Mouse (Mus musculus): ENCODE measurements around the gene Vasp. TPM values are rescaled to one million over a fixed set of nuclear protein-coding genes. Genes with fewer than 3 reads are reported as not detected.
A peak's percentile ranks its signal among the peaks of the same experiment; 100 is the strongest.

Vasp gene
- polyA plus RNA-seq, 1 experiment = 335 TPM

DNA sequence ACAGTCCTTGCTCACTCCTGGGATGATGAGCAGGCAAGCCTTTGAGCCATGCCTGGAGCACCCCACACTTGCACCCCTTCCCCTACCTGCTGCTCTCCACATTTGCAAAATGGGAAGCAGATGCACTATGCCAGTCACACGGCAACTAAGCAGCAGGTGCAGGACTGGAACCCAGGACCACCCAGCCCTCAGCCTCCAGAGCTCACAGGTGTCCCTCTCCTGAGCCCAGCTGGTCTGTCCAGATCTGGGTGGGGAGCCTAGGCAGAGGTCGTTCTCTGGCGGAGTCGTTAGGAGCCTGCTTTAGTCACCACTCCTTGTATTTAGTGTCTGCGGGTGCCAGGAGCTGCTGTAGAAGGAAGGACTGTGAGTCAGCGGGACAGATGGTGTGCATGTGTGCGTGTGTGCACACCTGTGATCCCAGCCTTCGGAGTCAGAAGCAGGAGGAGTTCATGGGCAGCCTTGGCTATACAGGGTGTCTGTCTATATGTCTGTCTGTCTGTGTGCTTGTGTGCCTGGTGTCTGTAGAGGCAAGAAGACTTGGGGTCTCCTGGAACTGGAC, 30.6 kb downstream of the Vasp start:
- peaks cover 6% of the 10 kb centered on the region for H3K36me3 ChIP-seq (ENCODE audit: control insufficient read depth, insufficient read depth, low read length)
- no peaks in the 10 kb centered on the region for H3K27me3 ChIP-seq (ENCODE audit: control insufficient read depth, insufficient read depth, low read length)
- H3K27ac ChIP-seq (ENCODE audit: insufficient read depth, low read length) = no peak overlapping the region
- no peak for TF ChIP-seq CTCF (IDR thresholded peaks at IDR 0.05; ENCODE audit: extremely low read depth, insufficient read depth, insufficient read length, insufficient replicate concordance)
- no peak for TF ChIP-seq POLR2A (IDR thresholded peaks at IDR 0.05; ENCODE audit: low read depth, low read length)
- no peaks in the 10 kb centered on the region for H3K4me1 ChIP-seq (ENCODE audit: control insufficient read depth, insufficient read depth, insufficient read length)
- no peak overlapping the region for H3K4me3 ChIP-seq (ENCODE audit: extremely low read depth, insufficient read depth, insufficient read length)
- DNase-seq (ENCODE audit: low read depth in 1 of 2, low spot score in 2 of 2) = no peak
- WGBS = 94% methylated on average over 8 of the region's 8 CpGs

DNA sequence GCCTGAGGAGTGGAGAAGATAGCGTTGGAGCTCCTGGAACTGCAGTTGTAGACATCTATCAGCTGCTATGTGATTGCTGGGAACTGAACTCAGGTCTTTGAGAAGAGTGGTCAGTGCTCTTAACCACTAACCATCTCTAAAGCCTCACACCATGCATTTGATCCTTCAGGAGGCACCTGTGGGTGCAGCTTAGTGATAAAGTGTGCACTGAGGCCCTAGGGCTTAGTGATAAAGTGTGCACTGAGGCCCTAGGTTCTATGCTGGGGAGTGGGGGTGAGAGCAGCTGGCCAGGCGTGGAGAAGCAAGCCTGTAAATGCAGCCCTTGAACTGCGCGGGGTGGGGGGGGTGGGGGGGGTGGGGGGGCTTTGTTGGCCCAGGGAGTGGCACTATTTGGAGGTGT, 31.6 kb downstream of the Vasp start:
- Histone ChIP-seq H3K4me3 (ENCODE audit: extremely low read depth, insufficient read depth, insufficient read length) (no peak overlapping the region), H3K36me3 (ENCODE audit: control insufficient read depth, insufficient read depth, low read length) (peaks cover 3% of the 10 kb centered on the region; the same call in 1 of the 2 replicates), H3K27ac (ENCODE audit: insufficient read depth, low read length) (no peak overlapping the region), H3K27me3 (ENCODE audit: control insufficient read depth, insufficient read depth, low read length) (no peaks in the 10 kb centered on the region), H3K4me1 (ENCODE audit: control insufficient read depth, insufficient read depth, insufficient read length) (no peaks in the 10 kb centered on the region)
- DNase-seq (ENCODE audit: low read depth in 1 of 2, low spot score in 2 of 2) = no peak
- WGBS = 58% methylated on average over 4 of the region's 4 CpGs
- TF ChIP-seq POLR2A (IDR thresholded peaks at IDR 0.05; ENCODE audit: low read depth, low read length) (no peak), CTCF (IDR thresholded peaks at IDR 0.05; ENCODE audit: extremely low read depth, insufficient read depth, insufficient read length, insufficient replicate concordance) (no peak)

GRCm38 (mm10) chr7:19239423-19239822, 32.2 kb downstream of the Vasp start:
- Histone ChIP-seq H3K27me3 (ENCODE audit: control insufficient read depth, insufficient read depth, low read length) (no peaks in the 10 kb centered on the region), H3K4me3 (ENCODE audit: extremely low read depth, insufficient read depth, insufficient read length) (no peak overlapping the region), H3K27ac (ENCODE audit: insufficient read depth, low read length) (no peak overlapping the region), H3K36me3 (ENCODE audit: control insufficient read depth, insufficient read depth, low read length) (no peaks in the 10 kb centered on the region), H3K4me1 (ENCODE audit: control insufficient read depth, insufficient read depth, insufficient read length) (no peaks in the 10 kb centered on the region)
- 7% methylated on average over 1 of the region's 1 CpGs for WGBS
- DNase-seq (ENCODE audit: low read depth in 1 of 2, low spot score in 2 of 2) = peak; percentile 71 to 86
- TF ChIP-seq POLR2A (IDR thresholded peaks at IDR 0.05; ENCODE audit: low read depth, low read length) = no peak
- TF ChIP-seq CTCF (IDR thresholded peaks at IDR 0.05; ENCODE audit: extremely low read depth, insufficient read depth, insufficient read length, insufficient replicate concordance) = peak; percentile 95

- Histone ChIP-seq H3K27ac (ENCODE audit: insufficient read depth, low read length) (no peak overlapping the region), H3K4me3 (ENCODE audit: extremely low read depth, insufficient read depth, insufficient read length) (no peak overlapping the region)
- TF ChIP-seq CTCF (IDR thresholded peaks at IDR 0.05; ENCODE audit: extremely low read depth, insufficient read depth, insufficient read length, insufficient replicate concordance) = no peak
- TF ChIP-seq POLR2A (IDR thresholded peaks at IDR 0.05; ENCODE audit: low read depth, low read length) = no peak
Measured at GRCm38 (mm10) chr7:19238344-19238743, 33.3 kb downstream of the Vasp start.

DNA sequence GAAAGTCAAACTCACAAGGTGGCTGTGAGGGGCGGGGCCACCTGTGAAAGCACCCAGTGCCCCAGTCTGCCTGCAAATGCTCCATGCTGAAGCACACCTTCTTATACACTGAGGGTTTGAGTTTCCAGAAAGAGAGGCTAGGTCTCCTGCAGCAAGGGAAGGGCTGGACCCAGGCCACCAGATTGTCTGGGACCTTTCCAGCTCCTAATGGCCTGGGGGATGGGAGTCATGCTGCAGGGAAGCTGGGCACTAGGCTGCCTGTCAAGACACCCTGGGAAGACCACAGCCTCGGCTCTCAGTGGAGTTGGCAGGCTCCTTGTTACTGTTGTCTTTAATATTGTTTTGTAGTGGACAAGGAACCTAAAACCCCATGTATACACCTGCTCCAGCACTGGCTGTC, 35.2 kb downstream of the Vasp start:
- Histone ChIP-seq H3K4me3 (ENCODE audit: extremely low read depth, insufficient read depth, insufficient read length) (no peak overlapping the region), H3K4me1 (ENCODE audit: control insufficient read depth, insufficient read depth, insufficient read length) (no peaks in the 10 kb centered on the region), H3K27me3 (ENCODE audit: control insufficient read depth, insufficient read depth, low read length) (no peaks in the 10 kb centered on the region), H3K36me3 (ENCODE audit: control insufficient read depth, insufficient read depth, low read length) (no peaks in the 10 kb centered on the region), H3K27ac (ENCODE audit: insufficient read depth, low read length) (no peak overlapping the region)
- TF ChIP-seq POLR2A (IDR thresholded peaks at IDR 0.05; ENCODE audit: low read depth, low read length) = no peak
- TF ChIP-seq CTCF (IDR thresholded peaks at IDR 0.05; ENCODE audit: extremely low read depth, insufficient read depth, insufficient read length, insufficient replicate concordance) = no peak
- DNase-seq (ENCODE audit: low read depth in 1 of 2, low spot score in 2 of 2) = no peak
- 89% methylated on average over 2 of the region's 2 CpGs for WGBS

More at GRCm38 (mm10) chr7:19238344-19238743, 33.3 kb downstream of the Vasp start:
- 92% methylated on average over 4 of the region's 4 CpGs for WGBS
- no peaks in the 10 kb centered on the region for H3K4me1 ChIP-seq (ENCODE audit: control insufficient read depth, insufficient read depth, insufficient read length)
- H3K27me3 ChIP-seq (ENCODE audit: control insufficient read depth, insufficient read depth, low read length) = no peaks in the 10 kb centered on the region
- DNase-seq (ENCODE audit: low read depth in 1 of 2, low spot score in 2 of 2) = no peak
- no peaks in the 10 kb centered on the region for H3K36me3 ChIP-seq (ENCODE audit: control insufficient read depth, insufficient read depth, low read length)

GRCm38 (mm10) chr7:19235092-19235671, 36.4 kb downstream of the Vasp start:
- Histone ChIP-seq H3K27ac (ENCODE audit: insufficient read depth, low read length) (no peak overlapping the region), H3K4me1 (ENCODE audit: control insufficient read depth, insufficient read depth, insufficient read length) (no peaks in the 10 kb centered on the region), H3K36me3 (ENCODE audit: control insufficient read depth, insufficient read depth, low read length) (no peaks in the 10 kb centered on the region), H3K4me3 (ENCODE audit: extremely low read depth, insufficient read depth, insufficient read length) (no peak overlapping the region), H3K27me3 (ENCODE audit: control insufficient read depth, insufficient read depth, low read length) (no peaks in the 10 kb centered on the region)
- no peak for TF ChIP-seq CTCF (IDR thresholded peaks at IDR 0.05; ENCODE audit: extremely low read depth, insufficient read depth, insufficient read length, insufficient replicate concordance)
- TF ChIP-seq POLR2A (IDR thresholded peaks at IDR 0.05; ENCODE audit: low read depth, low read length) = no peak
- DNase-seq (ENCODE audit: low read depth in 1 of 2, low spot score in 2 of 2) = no peak
- 82% methylated on average over 2 of the region's 2 CpGs for WGBS

- no peaks in the 10 kb centered on the region for H3K36me3 ChIP-seq (ENCODE audit: control insufficient read depth, insufficient read depth, low read length)
- H3K27ac ChIP-seq (ENCODE audit: insufficient read depth, low read length) = no peak overlapping the region
- H3K4me3 ChIP-seq (ENCODE audit: extremely low read depth, insufficient read depth, insufficient read length) = no peak overlapping the region
- no peaks in the 10 kb centered on the region for H3K27me3 ChIP-seq (ENCODE audit: control insufficient read depth, insufficient read depth, low read length)
- WGBS = 83% methylated on average over 5 of the region's 5 CpGs
- DNase-seq (ENCODE audit: low read depth in 1 of 2, low spot score in 2 of 2) = no peak
- TF ChIP-seq CTCF (IDR thresholded peaks at IDR 0.05; ENCODE audit: extremely low read depth, insufficient read depth, insufficient read length, insufficient replicate concordance) (no peak), POLR2A (IDR thresholded peaks at IDR 0.05; ENCODE audit: low read depth, low read length) (no peak)
- no peaks in the 10 kb centered on the region for H3K4me1 ChIP-seq (ENCODE audit: control insufficient read depth, insufficient read depth, insufficient read length)
Measured at GRCm38 (mm10) chr7:19234652-19235051, 37.0 kb downstream of the Vasp start.
